Mouse (Mus musculus) cerebellum, adult 2 months (tissue): ENCODE measurements around the gene Smim4.

Experiments
- CTCF ChIP-seq: fragments of 200-500 bp; IDR thresholded peaks from 2 replicates; pipeline ENCODE4 v1.5.1; 2011; ENCODE audit warnings: low read depth, mild to moderate bottlenecking, control low read depth, low read length, moderate library complexity, borderline replicate concordance; ENCODE audit not compliant: insufficient read depth
- POLR2A ChIP-seq: fragments of 200-500 bp; IDR thresholded peaks from 2 replicates; pipeline ENCODE4 v1.6.1; 2011; ENCODE audit warnings: low read length, control low read depth, borderline replicate concordance; ENCODE audit not compliant: insufficient read depth

- TF ChIP-seq POLR2A (no peak), CTCF (no peak)
Observed at GRCm38 (mm10) chr14:31171821-31172220, 43.1 kb upstream of the Smim4 start.
